Mouse (Mus musculus) spleen, adult 12 weeks (tissue): Measurements from ENCODE around the gene Mid1ip1.

ENCODE experiments used
- DNase-seq: peaks from one replicate; pipeline ENCODE4 v3.0.0; 2022; ENCODE audit warnings: low spot score

Mid1ip1 gene

GRCm38 (mm10) chrX:10714696-10715140 is at the start of gene Mid1ip1:
TSS of gene Mid1ip1 (plus strand) at chrX:10715013.
- peak; percentile 53 for DNase-seq

GRCm38 (mm10) chrX:10694455-10695180 is 20.2 kb upstream of the Mid1ip1 start:
- no peak for DNase-seq

- DNase-seq: no peak
These were observed 8.1 kb upstream of the Mid1ip1 start for GRCm38 (mm10) chrX:10706728-10707127.

GRCm38 (mm10) chrX:10713839-10714637 is 775 bp upstream of the Mid1ip1 start:
- DNase-seq: no peak

GRCm38 (mm10) chrX:10716917-10717763 is 2.3 kb downstream of the Mid1ip1 start:
- peak; percentile 83 for DNase-seq

- DNase-seq: peak; percentile 9
These were observed 3.4 kb downstream of the Mid1ip1 start for GRCm38 (mm10) chrX:10718021-10718837.

GRCm38 (mm10) chrX:10718838-10719539 is 4.2 kb downstream of the Mid1ip1 start:
- peak; percentile 56 for DNase-seq

GRCm38 (mm10) chrX:10720391-10720790 is 5.6 kb downstream of the Mid1ip1 start:
- no peak for DNase-seq

- DNase-seq: no peak
These were observed 9.8 kb downstream of the Mid1ip1 start for GRCm38 (mm10) chrX:10724571-10724970.

GRCm38 (mm10) chrX:10729488-10729887 is 14.7 kb downstream of the Mid1ip1 start:
- no peak for DNase-seq

- DNase-seq: no peak
These were observed 19.6 kb downstream of the Mid1ip1 start for GRCm38 (mm10) chrX:10734453-10734852.

GRCm38 (mm10) chrX:10734874-10735273 is 20.1 kb downstream of the Mid1ip1 start:
- DNase-seq: no peak

- DNase-seq: no peak
These were observed 44.1 kb downstream of the Mid1ip1 start for GRCm38 (mm10) chrX:10758866-10759265.

GRCm38 (mm10) chrX:10763476-10764016 is 48.7 kb downstream of the Mid1ip1 start:
- DNase-seq: no peak
